ENCODE assay signal across 8 mouse cellular contexts in the genomic region with DNA sequence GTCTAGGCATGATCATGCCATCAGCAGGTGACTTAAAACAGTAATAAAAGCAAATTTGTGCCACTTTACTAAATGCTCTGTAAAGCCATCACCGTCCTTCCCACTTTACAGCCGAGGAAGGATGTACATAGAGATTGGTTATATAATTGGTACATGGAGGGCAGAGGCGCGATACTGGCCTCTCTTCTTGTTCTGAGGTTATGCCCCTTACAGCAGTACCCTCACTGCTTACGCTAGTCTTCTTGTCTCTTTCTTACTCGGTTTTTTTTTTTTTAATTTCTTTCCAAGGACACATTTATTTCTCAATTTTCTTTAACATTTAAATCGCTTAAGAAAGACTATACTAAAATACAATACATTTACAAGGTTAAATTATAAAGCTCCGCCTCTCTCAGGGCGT. TPM values are rescaled to one million over a fixed set of nuclear protein-coding genes. Genes with fewer than 3 reads are reported as not detected.
A peak's percentile ranks its signal among the peaks of the same experiment; 100 is the strongest.
DNase-seq lines count a peak whose midpoint lies in the region; ATAC-seq lines count a peak whose summit lies in the region.

No protein-coding gene starts in this region.

- no peak overlapping the region for H3K9ac ChIP-seq in hindbrain, embryonic 11.5 days (ENCODE audit: low read depth, low read length)
- no peak overlapping the region for H3K9ac ChIP-seq in midbrain, embryonic 13.5 days (replicated peaks)

- no peak overlapping the region for H3K27ac ChIP-seq in hindbrain, embryonic 11.5 days (ENCODE audit: low read depth, low read length)
- H3K27ac ChIP-seq in midbrain, embryonic 13.5 days = no peak overlapping the region

- peak overlapping the region; percentile 43; the same call in 1 of the 2 replicates for H3K4me2 ChIP-seq in hindbrain, embryonic 11.5 days (replicated peaks; ENCODE audit: low read depth, low read length)
- peak overlapping the region; percentile 60 for H3K4me2 ChIP-seq in midbrain, embryonic 13.5 days (replicated peaks)

- H3K9me3 ChIP-seq in hindbrain, embryonic 11.5 days (ENCODE audit: control insufficient read depth, low read length) = no peaks in the 10 kb centered on the region
- H3K9me3 ChIP-seq in midbrain, embryonic 13.5 days = no peaks in the 10 kb centered on the region

- H3K4me1 ChIP-seq in hindbrain, embryonic 11.5 days (replicated peaks; ENCODE audit: control insufficient read depth, insufficient read depth, low read length) = no peaks in the 10 kb centered on the region
- peaks cover 6% of the 10 kb centered on the region for H3K4me1 ChIP-seq in midbrain, embryonic 13.5 days (replicated peaks)

- H3K4me3 ChIP-seq in hindbrain, embryonic 11.5 days (ENCODE audit: low read depth, low read length) = peak overlapping the region; percentile 76
- H3K4me3 ChIP-seq in midbrain, embryonic 13.5 days (replicated peaks) = peak overlapping the region; percentile 58

- ATAC-seq in hindbrain, embryonic 11.5 days (ENCODE audit: low FRiP score) = no peak
- peak; percentile 51 for ATAC-seq in midbrain, embryonic 13.5 days
- no peak for ATAC-seq in megakaryocyte-erythroid progenitor cell, adult 5-6 weeks (replicated peaks; ENCODE audit: low FRiP score, low TSS enrichment, poor library complexity, severe bottlenecking)

- no peaks in the 10 kb centered on the region for H3K27me3 ChIP-seq in hindbrain, embryonic 11.5 days (ENCODE audit: control insufficient read depth, insufficient read depth, low read length)
- no peaks in the 10 kb centered on the region for H3K27me3 ChIP-seq in midbrain, embryonic 13.5 days

- DNase-seq in layer of hippocampus, adult 11-12 months (ENCODE audit: low spot score) = peak; percentile 23
- no peak for DNase-seq in layer of hippocampus, postnatal 36 days
- peak; percentile 14 to 36 for DNase-seq in cerebellum, postnatal 25 days
- no peak for DNase-seq in hindbrain, embryonic 11.5 days (ENCODE audit: low spot score)
- DNase-seq in frontal cortex, postnatal 36 days (ENCODE audit: low spot score in 2 of 2) = no peak
- no peak for DNase-seq in gastrocnemius, postnatal 25 days

- 33% methylated on average over 9 of the region's 9 CpGs for WGBS in hindbrain, embryonic 11.5 days
- WGBS in midbrain, embryonic 13.5 days = 31% methylated on average over 9 of the region's 9 CpGs

- no peaks in the 10 kb centered on the region for H3K36me3 ChIP-seq in hindbrain, embryonic 11.5 days (ENCODE audit: control insufficient read depth, insufficient read depth, low read length)
- H3K36me3 ChIP-seq in midbrain, embryonic 13.5 days = no peaks in the 10 kb centered on the region

RNA-seq across cellular contexts. Expression of gene Tvp23b, which starts 0.5 kb away (rescaled TPM):
- 10 to 100 TPM; 30.5 to 35.9 TPM for total RNA-seq in layer of hippocampus, postnatal 36 days (2021)
- polyA plus RNA-seq in hindbrain, embryonic 11.5 days (2014; fragmentation: Nextera tagmentation; extraction: Ambion mirVana) = 41.7 and 53.0 TPM in 2 replicates
- polyA plus RNA-seq in midbrain, embryonic 13.5 days (2015; fragmentation: Nextera tagmentation; extraction: Ambion mirVana) = 55.2 and 62.5 TPM in 2 replicates
- total RNA-seq in megakaryocyte-erythroid progenitor cell, adult 5-6 weeks (2014; fragmentation: Nextera tagmentation) = 25.3 and 32.2 TPM in 2 replicates
- total RNA-seq in megakaryocyte-erythroid progenitor cell, adult 5-6 weeks (2017) = 47.2 and 68.9 TPM in 2 replicates
- total RNA-seq in gastrocnemius, postnatal 25 days (2021) = 1 to 10 TPM; 6.7 to 8.0 TPM

RNA-seq across cellular contexts. Expression of gene Fbxw10, which starts 31.9 kb away (rescaled TPM):
- total RNA-seq in layer of hippocampus, postnatal 36 days (2021) = 1 to 10 TPM; 1.4 to 1.6 TPM
- 0.49 and 0.65 TPM in 2 replicates for polyA plus RNA-seq in hindbrain, embryonic 11.5 days (2014; fragmentation: Nextera tagmentation; extraction: Ambion mirVana)
- 0.22 and 0.24 TPM in 2 replicates for polyA plus RNA-seq in midbrain, embryonic 13.5 days (2015; fragmentation: Nextera tagmentation; extraction: Ambion mirVana)
- 2.4 TPM in 1 of 2 replicates, not detected in the other for total RNA-seq in megakaryocyte-erythroid progenitor cell, adult 5-6 weeks (2014; fragmentation: Nextera tagmentation)
- 0.91 and 2.3 TPM in 2 replicates for total RNA-seq in megakaryocyte-erythroid progenitor cell, adult 5-6 weeks (2017)
- under 1 TPM; 0.10 to 0.21 TPM for total RNA-seq in gastrocnemius, postnatal 25 days (2021)

RNA-seq across cellular contexts. Expression of gene Trim16, which starts 58.7 kb away (rescaled TPM):
- 1 to 10 TPM; 1.2 to 1.7 TPM for total RNA-seq in layer of hippocampus, postnatal 36 days (2021)
- polyA plus RNA-seq in hindbrain, embryonic 11.5 days (2014; fragmentation: Nextera tagmentation; extraction: Ambion mirVana) = 5.3 and 6.4 TPM in 2 replicates
- polyA plus RNA-seq in midbrain, embryonic 13.5 days (2015; fragmentation: Nextera tagmentation; extraction: Ambion mirVana) = 4.5 and 5.3 TPM in 2 replicates
- total RNA-seq in megakaryocyte-erythroid progenitor cell, adult 5-6 weeks (2014; fragmentation: Nextera tagmentation) = 7.5 and 9.7 TPM in 2 replicates
- total RNA-seq in megakaryocyte-erythroid progenitor cell, adult 5-6 weeks (2017) = 5.5 and 8.4 TPM in 2 replicates
- 10 to 100 TPM; 31.4 to 37.4 TPM for total RNA-seq in gastrocnemius, postnatal 25 days (2021)

Comparison
In these comparisons a context has a peak if more than half of its experiments do, and no peak if none do; other contexts are left out.
1. DNase-seq: peak in layer of hippocampus, adult 11-12 months (single experiment) and cerebellum, postnatal 25 days (2 of 2); none in layer of hippocampus, postnatal 36 days (0 of 2), hindbrain, embryonic 11.5 days (single experiment), frontal cortex, postnatal 36 days (0 of 2) and gastrocnemius, postnatal 25 days (single experiment).